Mouse (Mus musculus): ENCODE measurements around the gene Gm14862. TPM values are rescaled to one million over a fixed set of nuclear protein-coding genes. Genes with fewer than 3 reads are reported as not detected.

Gm14862 gene
- polyA plus RNA-seq, 1 experiment from 2014 or later = not detected

GRCm38 (mm10) chrX:9216244-9216643 lies 40.5 kb downstream of the Gm14862 start:
- no peak for ATAC-seq (replicated peaks; ENCODE audit: low FRiP score, low TSS enrichment, low read depth)
- H3K4me2 ChIP-seq (ENCODE audit: low read length) = no peak overlapping the region
- no peaks in the 10 kb centered on the region for H3K4me1 ChIP-seq (replicated peaks; ENCODE audit: control insufficient read depth, insufficient read depth, low read length)
- no peak overlapping the region for H3K9ac ChIP-seq (ENCODE audit: low read length)
- no peak overlapping the region for H3K4me3 ChIP-seq (ENCODE audit: low read depth, low read length)
- no peaks in the 10 kb centered on the region for H3K36me3 ChIP-seq (ENCODE audit: control insufficient read depth, insufficient read depth, low read length)
- H3K9me3 ChIP-seq (ENCODE audit: control insufficient read depth, low read length) = no peaks in the 10 kb centered on the region
- DNase-seq (ENCODE audit: low spot score) = no peak
- no peak overlapping the region for H3K27ac ChIP-seq (ENCODE audit: low read depth)
- no peaks in the 10 kb centered on the region for H3K27me3 ChIP-seq (replicated peaks; ENCODE audit: control insufficient read depth, insufficient read depth, low read length)
- 93% methylated on average over 2 of the region's 2 CpGs for WGBS

GRCm38 (mm10) chrX:9205121-9205520 lies 51.6 kb downstream of the Gm14862 start:
- Histone ChIP-seq H3K4me2 (ENCODE audit: low read length) (no peak overlapping the region), H3K9me3 (ENCODE audit: control insufficient read depth, low read length) (no peaks in the 10 kb centered on the region), H3K4me3 (ENCODE audit: low read depth, low read length) (no peak overlapping the region), H3K9ac (ENCODE audit: low read length) (no peak overlapping the region), H3K27me3 (replicated peaks; ENCODE audit: control insufficient read depth, insufficient read depth, low read length) (no peaks in the 10 kb centered on the region), H3K36me3 (ENCODE audit: control insufficient read depth, insufficient read depth, low read length) (no peaks in the 10 kb centered on the region), H3K27ac (ENCODE audit: low read depth) (no peak overlapping the region), H3K4me1 (replicated peaks; ENCODE audit: control insufficient read depth, insufficient read depth, low read length) (no peaks in the 10 kb centered on the region)
- ATAC-seq (replicated peaks; ENCODE audit: low FRiP score, low TSS enrichment, low read depth) (no peak), DNase-seq (ENCODE audit: low spot score) (no peak)
- WGBS = 80% methylated on average over 2 of the region's 2 CpGs

GRCm38 (mm10) chrX:9202781-9203405 lies 53.8 kb downstream of the Gm14862 start:
- Histone ChIP-seq H3K4me2 (ENCODE audit: low read length) (no peak overlapping the region), H3K4me3 (ENCODE audit: low read depth, low read length) (no peak overlapping the region), H3K9me3 (ENCODE audit: control insufficient read depth, low read length) (no peaks in the 10 kb centered on the region), H3K27ac (ENCODE audit: low read depth) (no peak overlapping the region), H3K4me1 (replicated peaks; ENCODE audit: control insufficient read depth, insufficient read depth, low read length) (no peaks in the 10 kb centered on the region), H3K9ac (ENCODE audit: low read length) (no peak overlapping the region), H3K27me3 (replicated peaks; ENCODE audit: control insufficient read depth, insufficient read depth, low read length) (no peaks in the 10 kb centered on the region; the same call in 1 of the 2 replicates), H3K36me3 (ENCODE audit: control insufficient read depth, insufficient read depth, low read length) (no peaks in the 10 kb centered on the region)
- DNase-seq (ENCODE audit: low spot score) (no peak), ATAC-seq (replicated peaks; ENCODE audit: low FRiP score, low TSS enrichment, low read depth) (no peak)
- WGBS = 53% methylated on average over 7 of the region's 7 CpGs

GRCm38 (mm10) chrX:9201954-9202353 lies 54.7 kb downstream of the Gm14862 start:
- H3K4me3 ChIP-seq (ENCODE audit: low read depth, low read length) = no peak overlapping the region
- H3K27ac ChIP-seq (ENCODE audit: low read depth) = no peak overlapping the region
- WGBS = 77% methylated on average over 2 of the region's 2 CpGs
- no peaks in the 10 kb centered on the region; the same call in 1 of the 2 replicates for H3K27me3 ChIP-seq (replicated peaks; ENCODE audit: control insufficient read depth, insufficient read depth, low read length)
- no peaks in the 10 kb centered on the region for H3K36me3 ChIP-seq (ENCODE audit: control insufficient read depth, insufficient read depth, low read length)
- DNase-seq (ENCODE audit: low spot score) = no peak
- no peaks in the 10 kb centered on the region for H3K9me3 ChIP-seq (ENCODE audit: control insufficient read depth, low read length)
- ATAC-seq (replicated peaks; ENCODE audit: low FRiP score, low TSS enrichment, low read depth) = no peak
- H3K4me2 ChIP-seq (ENCODE audit: low read length) = no peak overlapping the region
- no peaks in the 10 kb centered on the region for H3K4me1 ChIP-seq (replicated peaks; ENCODE audit: control insufficient read depth, insufficient read depth, low read length)
- H3K9ac ChIP-seq (ENCODE audit: low read length) = no peak overlapping the region

Other genes with a start within 250 kb of the Gm14862 start
- not detected in 2 replicates for gene Fthl17e, start 223.4 kb downstream of the Gm14862 start, polyA plus RNA-seq (2014; fragmentation: Nextera tagmentation; extraction: Ambion mirVana)
- not detected in 2 replicates for gene Fthl17f, start 193.9 kb downstream of the Gm14862 start, polyA plus RNA-seq (2014; fragmentation: Nextera tagmentation; extraction: Ambion mirVana)
- not detected in 2 replicates for gene 4930402K13Rik, start 152.3 kb downstream of the Gm14862 start, polyA plus RNA-seq (2014; fragmentation: Nextera tagmentation; extraction: Ambion mirVana)
- 0.70 and 0.87 TPM in 2 replicates for gene Lancl3, start 57.0 kb downstream of the Gm14862 start, polyA plus RNA-seq (2014; fragmentation: Nextera tagmentation; extraction: Ambion mirVana)
- 4.2 and 4.6 TPM in 2 replicates for gene Xk, start 15.9 kb upstream of the Gm14862 start, polyA plus RNA-seq (2014; fragmentation: Nextera tagmentation; extraction: Ambion mirVana)
- not detected in 2 replicates for gene H2al1m, start 26.9 kb upstream of the Gm14862 start, polyA plus RNA-seq (2014; fragmentation: Nextera tagmentation; extraction: Ambion mirVana)
- not detected in 2 replicates for gene H2al1k, start 93.7 kb upstream of the Gm14862 start, polyA plus RNA-seq (2014; fragmentation: Nextera tagmentation; extraction: Ambion mirVana)
- 3.6 and 4.0 TPM in 2 replicates for gene Cybb, start 230.9 kb upstream of the Gm14862 start, polyA plus RNA-seq (2014; fragmentation: Nextera tagmentation; extraction: Ambion mirVana)